Mouse (Mus musculus) lung, embryonic 16.5 days (tissue): ENCODE measurements around the gene Dda1. TPM values are rescaled to one million over a fixed set of nuclear protein-coding genes. Genes with fewer than 3 reads are reported as not detected.
A peak's percentile ranks its signal among the peaks of the same experiment; 100 is the strongest.

Experiments used
- ATAC-seq: fragments of 200-750 bp; cut with Nextera tagmentation; 2 replicates; pipeline ENCODE4 v1.8.0; 2017; ENCODE audit warnings: low read depth, mild to moderate bottlenecking, moderate library complexity
- H3K27ac ChIP-seq: fragments of 300-500 bp; sonication (generic); 2 replicates; pipeline ENCODE4 v1.5.1; 2014; ENCODE audit warnings: mild to moderate bottlenecking, control low read depth, low read length
- H3K27me3 ChIP-seq: fragments of 300-500 bp; sonication (generic); 2 replicates; pipeline ENCODE4 v1.6.1; 2014; ENCODE audit warnings: low read depth, low read length, mixed read lengths; ENCODE audit not compliant: control insufficient read depth, insufficient read depth
- H3K36me3 ChIP-seq: fragments of 300-500 bp; sonication (generic); 2 replicates; pipeline ENCODE4 v1.6.1; 2014; ENCODE audit warnings: low read length; ENCODE audit not compliant: control insufficient read depth, insufficient read depth
- H3K4me1 ChIP-seq: fragments of 300-500 bp; sonication (generic); replicated peaks from 2 replicates; pipeline ENCODE4 v1.6.1; 2014; ENCODE audit warnings: low read length, mixed read lengths; ENCODE audit not compliant: control insufficient read depth, insufficient read depth
- H3K4me2 ChIP-seq: fragments of 300-500 bp; sonication (generic); 2 replicates; pipeline ENCODE4 v1.6.1; 2014; ENCODE audit warnings: low read depth, low read length, control low read depth
- H3K4me3 ChIP-seq: fragments of 300-500 bp; sonication (generic); 2 replicates; pipeline ENCODE4 v1.5.1; 2014; ENCODE audit warnings: mild to moderate bottlenecking, low read length, control low read depth
- H3K9ac ChIP-seq: fragments of 300-500 bp; sonication (generic); 2 replicates; pipeline ENCODE4 v1.6.1; 2014; ENCODE audit warnings: low read length, control low read depth
- H3K9me3 ChIP-seq: fragments of 300-500 bp; sonication (generic); 2 replicates; pipeline ENCODE4 v1.6.1; 2016; ENCODE audit warnings: low read length; ENCODE audit not compliant: control insufficient read depth
- WGBS: fragments of 180-500 bp; shearing (Covaris S2); extraction: QIAGEN DNeasy Blood & Tissue Kit; methylation state at CpG from one replicate; pipeline ENCODE4 v1.1.7; 2014; 5-methylcytosine and 5-hydroxymethylcytosine counted together
- polyA plus RNA-seq: library from polyadenylated mRNA; unstranded; fragments of >200 nt; fragmentation: Nextera tagmentation; extraction: Ambion mirVana; gene quantifications from 2 replicates; pipeline ENCODE4 v1.2.1, GENCODE M21; 2015

Dda1 gene
- polyA plus RNA-seq, 1 experiment from 2014 or later, result 96.3 TPM

GRCm38 (mm10) chr8:71456906-71457305 is 12.1 kb upstream of the Dda1 start:
- WGBS, result 44% methylated on average over 22 of the region's 22 CpGs
- peak; percentile 43 for ATAC-seq
- Histone ChIP-seq H3K9me3 (no peaks in the 10 kb centered on the region), H3K27ac (no peak overlapping the region), H3K9ac (no peak overlapping the region), H3K4me1 (no peaks in the 10 kb centered on the region; the same call in 1 of the 2 replicates), H3K27me3 (no peaks in the 10 kb centered on the region), H3K4me2 (no peak overlapping the region), H3K36me3 (peaks cover 9% of the 10 kb centered on the region), H3K4me3 (no peak overlapping the region)

GRCm38 (mm10) chr8:71457659-71458270 is 11.2 kb upstream of the Dda1 start:
- 79% methylated on average over 20 of the region's 20 CpGs for WGBS
- Histone ChIP-seq H3K36me3 (peaks cover 9% of the 10 kb centered on the region), H3K9me3 (no peaks in the 10 kb centered on the region), H3K27ac (no peak overlapping the region), H3K4me2 (no peak overlapping the region), H3K27me3 (no peaks in the 10 kb centered on the region), H3K9ac (no peak overlapping the region), H3K4me3 (no peak overlapping the region), H3K4me1 (peaks cover 6% of the 10 kb centered on the region)
- no peak for ATAC-seq

GRCm38 (mm10) chr8:71460716-71461115 is 8.3 kb upstream of the Dda1 start:
- 91% methylated on average over 6 of the region's 6 CpGs for WGBS
- H3K27me3 ChIP-seq, result no peaks in the 10 kb centered on the region
- H3K4me1 ChIP-seq, result peaks cover 20% of the 10 kb centered on the region
- no peak overlapping the region for H3K4me3 ChIP-seq
- no peak overlapping the region for H3K27ac ChIP-seq
- H3K9me3 ChIP-seq, result no peaks in the 10 kb centered on the region
- no peak for ATAC-seq
- peaks cover 9% of the 10 kb centered on the region for H3K36me3 ChIP-seq
- H3K9ac ChIP-seq, result no peak overlapping the region
- no peak overlapping the region for H3K4me2 ChIP-seq

- no peaks in the 10 kb centered on the region for H3K9me3 ChIP-seq
- peaks cover 9% of the 10 kb centered on the region for H3K36me3 ChIP-seq
- no peak overlapping the region for H3K9ac ChIP-seq
- peaks cover 21% of the 10 kb centered on the region for H3K4me1 ChIP-seq
- WGBS, result 84% methylated on average over 47 of the region's 47 CpGs
- no peak for ATAC-seq
- H3K27me3 ChIP-seq, result no peaks in the 10 kb centered on the region
- H3K27ac ChIP-seq, result no peak overlapping the region
- no peak overlapping the region for H3K4me3 ChIP-seq
- no peak overlapping the region for H3K4me2 ChIP-seq
Measured at GRCm38 (mm10) chr8:71461152-71461840, 7.7 kb upstream of the Dda1 start.

DNA sequence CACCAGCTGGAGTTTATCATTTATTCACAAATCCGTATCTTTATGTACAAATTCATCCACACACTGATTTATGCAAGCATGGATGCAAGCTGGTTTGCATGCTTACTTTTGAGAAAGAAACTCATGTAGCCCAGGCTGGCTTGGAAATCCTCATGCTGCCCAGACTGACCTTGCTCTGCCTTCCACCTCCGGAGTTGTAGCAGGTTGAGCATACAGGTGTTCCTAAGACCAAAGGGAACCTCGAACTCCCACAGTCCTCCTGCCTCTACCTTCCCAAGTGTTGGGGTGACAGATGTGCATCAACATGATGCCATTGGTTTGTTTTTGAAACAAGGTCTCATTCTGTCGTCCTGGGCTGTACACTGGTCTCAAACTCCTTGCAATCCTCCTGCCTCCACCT is 6.8 kb upstream of the Dda1 start:
- peak overlapping the region; percentile 91 for H3K9ac ChIP-seq
- 68% methylated on average over 4 of the region's 4 CpGs for WGBS
- no peaks in the 10 kb centered on the region for H3K9me3 ChIP-seq
- no peak overlapping the region for H3K27ac ChIP-seq
- H3K4me1 ChIP-seq, result peaks cover 21% of the 10 kb centered on the region
- H3K27me3 ChIP-seq, result no peaks in the 10 kb centered on the region
- peak overlapping the region; percentile 92 for H3K4me3 ChIP-seq
- no peak for ATAC-seq
- H3K36me3 ChIP-seq, result peaks cover 9% of the 10 kb centered on the region
- peak overlapping the region; percentile 77 for H3K4me2 ChIP-seq

DNA sequence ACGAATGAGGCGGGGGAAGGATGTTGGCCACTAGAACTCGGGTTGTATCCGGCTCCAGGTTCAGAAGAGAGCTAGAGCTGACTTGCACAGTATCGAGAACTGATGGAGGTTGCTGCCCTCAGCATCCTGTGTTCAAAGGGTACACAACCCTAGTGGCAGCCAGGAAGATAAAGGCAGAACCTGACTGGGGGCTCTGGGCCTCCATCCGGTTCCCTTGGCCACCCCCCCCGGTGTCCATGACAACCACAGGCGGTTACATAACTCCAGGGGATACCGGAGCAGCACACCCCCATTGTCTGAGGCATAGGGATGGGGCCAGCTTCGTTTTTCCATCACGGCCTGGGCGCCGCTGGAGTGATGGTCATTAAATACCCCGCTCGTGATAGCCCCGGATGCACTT is 6.2 kb upstream of the Dda1 start:
- Histone ChIP-seq H3K9me3 (no peaks in the 10 kb centered on the region), H3K27me3 (no peaks in the 10 kb centered on the region), H3K27ac (no peak overlapping the region), H3K4me1 (peaks cover 21% of the 10 kb centered on the region), H3K4me2 (peak overlapping the region; percentile 77), H3K36me3 (peaks cover 8% of the 10 kb centered on the region), H3K4me3 (peak overlapping the region; percentile 92), H3K9ac (peak overlapping the region; percentile 91)
- 2% methylated on average over 16 of the region's 16 CpGs for WGBS
- 0 out of 2 replicates have a peak, but pooled peaks have one; percentile 1 for ATAC-seq

GRCm38 (mm10) chr8:71463188-71464033 is 5.6 kb upstream of the Dda1 start, which contains the start of gene Abhd8:
Abhd8 (minus strand) TSS chr8:71463655.
- peaks cover 7% of the 10 kb centered on the region for H3K36me3 ChIP-seq
- H3K4me1 ChIP-seq, result peaks cover 21% of the 10 kb centered on the region
- WGBS, result under 1% methylated on average over 55 of the region's 55 CpGs
- H3K9me3 ChIP-seq, result no peaks in the 10 kb centered on the region
- H3K9ac ChIP-seq, result peak within 1 kb of the TSS; percentile 91
- peak within 1 kb of the TSS; percentile 93 for H3K27ac ChIP-seq
- peak within 1 kb of the TSS; percentile 77 for H3K4me2 ChIP-seq
- H3K4me3 ChIP-seq, result peak within 1 kb of the TSS; percentile 92
- peak; percentile 81 for ATAC-seq
- H3K27me3 ChIP-seq, result no peaks in the 10 kb centered on the region

DNA sequence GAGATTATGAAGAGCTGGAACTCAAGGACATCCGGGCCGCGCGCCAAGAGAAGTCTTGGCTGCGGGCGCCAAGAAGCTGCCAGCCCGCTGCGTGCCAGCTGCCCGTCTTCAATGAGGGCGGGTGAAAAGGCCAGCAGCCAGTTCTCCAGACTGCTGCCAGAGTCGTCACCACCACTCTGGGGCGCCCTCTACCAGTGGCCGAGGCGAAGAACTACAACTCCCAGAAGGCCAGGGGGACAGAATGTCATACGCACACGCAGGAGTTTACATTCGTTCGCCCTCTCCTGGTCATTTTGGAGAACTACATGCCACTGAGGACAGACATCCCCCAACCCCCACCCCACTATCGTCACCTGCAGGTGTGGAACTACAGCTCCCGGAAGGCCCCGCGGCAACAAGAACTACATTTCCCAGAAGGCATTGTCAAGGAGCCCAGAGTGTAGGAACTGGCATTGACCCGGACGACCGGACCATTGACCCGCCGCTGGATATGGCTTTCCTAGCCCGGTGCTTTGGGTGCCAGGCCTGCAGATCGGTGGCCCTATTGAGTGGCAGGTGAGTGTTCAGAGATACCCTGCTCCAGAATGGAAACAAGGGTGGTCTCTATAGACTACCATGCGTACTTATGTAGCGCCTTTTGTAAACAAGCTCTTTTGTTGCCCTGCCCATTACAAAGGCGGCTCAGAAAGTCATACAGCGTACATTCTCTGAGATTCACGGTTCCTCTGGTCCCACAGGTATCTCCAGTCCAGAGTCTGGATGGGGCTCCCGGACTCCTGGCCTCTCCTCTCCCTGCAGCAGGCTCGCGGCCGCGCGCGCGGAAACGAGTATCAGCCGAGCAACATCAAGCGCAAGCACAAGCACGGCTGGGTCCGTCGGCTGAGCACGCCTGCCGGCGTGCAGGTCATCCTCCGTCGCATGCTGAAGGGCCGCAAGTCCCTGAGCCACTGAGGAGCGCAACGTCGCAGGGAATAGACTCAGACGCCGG is 4.2 kb upstream of the Dda1 start, which contains the start of gene Mrpl34:
Gene Mrpl34 (plus strand): TSS at position 447 of the 988 bp plus-strand sequence.
- under 1% methylated on average over 59 of the region's 59 CpGs for WGBS
- Histone ChIP-seq H3K36me3 (peaks cover 7% of the 10 kb centered on the region), H3K27me3 (no peaks in the 10 kb centered on the region), H3K9ac (peak within 1 kb of the TSS; percentile 91), H3K9me3 (no peaks in the 10 kb centered on the region), H3K4me3 (peak within 1 kb of the TSS; percentile 92), H3K27ac (peak within 1 kb of the TSS; percentile 93), H3K4me1 (peaks cover 23% of the 10 kb centered on the region), H3K4me2 (peak within 1 kb of the TSS; percentile 84)
- peak; percentile 81 for ATAC-seq
